32 mouse cellular contexts compared by ENCODE assay signal in genomic region chr10:13029416-13029815, GRCm38 (mm10). TPM values are rescaled to one million over a fixed set of nuclear protein-coding genes. Genes with fewer than 3 reads are reported as not detected.
"Had no signal": no experiment of that assay in that cellular context is flagged by ENCODE, and none has a peak within 500 bp of the region (broad histone marks: within the 10 kb centered on the region; RNA-seq: fewer than 3 reads in every experiment).

No protein-coding gene starts in this region.

- H3K4me1 ChIP-seq: limb, embryonic 10.5 days; limb, embryonic 12.5 days; limb, embryonic 13.5 days; limb, embryonic 15.5 days; liver, embryonic 12.5 days; liver, embryonic 13.5 days; liver, embryonic 15.5 days; lung, embryonic 15.5 days; midbrain, embryonic 10.5 days; midbrain, embryonic 12.5 days; midbrain, embryonic 13.5 days; midbrain, embryonic 15.5 days; neural tube, embryonic 12.5 days had no signal

- H3K27ac ChIP-seq: limb, embryonic 10.5 days; limb, embryonic 12.5 days; limb, embryonic 13.5 days; limb, embryonic 15.5 days; liver, embryonic 12.5 days; liver, embryonic 13.5 days; liver, embryonic 14.5 days; liver, embryonic 15.5 days; lung, embryonic 15.5 days; macrophage; midbrain, embryonic 10.5 days; midbrain, embryonic 12.5 days; midbrain, embryonic 13.5 days; midbrain, embryonic 15.5 days; neural tube, embryonic 12.5 days had no signal

- H3K27me3 ChIP-seq: limb, embryonic 12.5 days; limb, embryonic 13.5 days; limb, embryonic 15.5 days; liver, embryonic 12.5 days; liver, embryonic 13.5 days; liver, embryonic 15.5 days; lung, embryonic 15.5 days; megakaryocyte, embryonic 14.5 days; midbrain, embryonic 12.5 days; midbrain, embryonic 13.5 days; midbrain, embryonic 15.5 days; neural tube, embryonic 12.5 days had no signal

- H3K4me3 ChIP-seq: limb, embryonic 10.5 days; limb, embryonic 12.5 days; limb, embryonic 13.5 days; limb, embryonic 15.5 days; liver, embryonic 12.5 days; liver, embryonic 13.5 days; liver, embryonic 15.5 days; lung, embryonic 15.5 days; megakaryocyte, embryonic 14.5 days; midbrain, embryonic 10.5 days; midbrain, embryonic 12.5 days; midbrain, embryonic 13.5 days; midbrain, embryonic 15.5 days; myocyte; neural tube, embryonic 12.5 days had no signal

- ATAC-seq: liver, embryonic 12.5 days; liver, postnatal 0 days; lung, postnatal 0 days; midbrain, embryonic 13.5 days; midbrain, embryonic 15.5 days; midbrain, embryonic 16.5 days had no signal

- H3K36me3 ChIP-seq: limb, embryonic 10.5 days; limb, embryonic 12.5 days; limb, embryonic 13.5 days; limb, embryonic 15.5 days; liver, embryonic 12.5 days; liver, embryonic 13.5 days; liver, embryonic 15.5 days; lung, embryonic 15.5 days; midbrain, embryonic 10.5 days; midbrain, embryonic 12.5 days; midbrain, embryonic 13.5 days; midbrain, embryonic 15.5 days; neural tube, embryonic 12.5 days had no signal

- H3K4me2 ChIP-seq: limb, embryonic 12.5 days; limb, embryonic 13.5 days; limb, embryonic 15.5 days; liver, embryonic 11.5 days; liver, embryonic 12.5 days; liver, embryonic 13.5 days; liver, embryonic 15.5 days; lung, embryonic 14.5 days; lung, embryonic 15.5 days; midbrain, embryonic 12.5 days; midbrain, embryonic 13.5 days; midbrain, embryonic 15.5 days; neural tube, embryonic 12.5 days had no signal

- H3K9me3 ChIP-seq: limb, embryonic 10.5 days; limb, embryonic 12.5 days; limb, embryonic 13.5 days; limb, embryonic 15.5 days; liver, embryonic 12.5 days; liver, embryonic 13.5 days; liver, embryonic 15.5 days; lung, embryonic 15.5 days; megakaryocyte, embryonic 14.5 days; midbrain, embryonic 10.5 days; midbrain, embryonic 12.5 days; midbrain, embryonic 13.5 days; midbrain, embryonic 15.5 days; neural tube, embryonic 12.5 days had no signal

- H3K9ac ChIP-seq: limb, embryonic 12.5 days; limb, embryonic 13.5 days; limb, embryonic 15.5 days; liver, embryonic 12.5 days; liver, embryonic 13.5 days; liver, embryonic 14.5 days; liver, embryonic 15.5 days; liver, postnatal 0 days; lung, embryonic 14.5 days; lung, embryonic 15.5 days; midbrain, embryonic 12.5 days; midbrain, embryonic 13.5 days; midbrain, embryonic 15.5 days; neural tube, embryonic 12.5 days had no signal

- DNase-seq: left cerebral cortex, postnatal 4 days; liver; liver, embryonic 13.5 days; liver, postnatal 0 days; lung, adult 18-20 months; lung, adult 2 months; lung, embryonic 14.5 days; lung, postnatal 10 days; lung, postnatal 14 days; lung, postnatal 36 days; lung, postnatal 4 days; midbrain, embryonic 14.5 days had no signal

RNA-seq across cellular contexts. Expression of gene Plagl1, which starts 30.9 kb away (rescaled TPM):
- total RNA-seq: megakaryocyte-erythroid progenitor cell, adult 5-6 weeks had no signal
